Mouse (Mus musculus) stomach, postnatal 0 days (tissue): ENCODE measurements around the gene Ccdc157.

Experiments used
- CTCF ChIP-seq: IDR thresholded peaks from 2 replicates; pipeline ENCODE4 v1.5.1; 2016; ENCODE audit warnings: antibody characterized with exemption, low read depth, mild to moderate bottlenecking, moderate library complexity
- EP300 ChIP-seq: optimal IDR thresholded peaks from 2 replicates; pipeline ENCODE3; 2016; ENCODE audit warnings: antibody characterized with exemption

- TF ChIP-seq CTCF (peak; percentile 85), EP300 (no peak)
Observed at GRCm38 (mm10) chr11:4094378-4095170, 65.5 kb downstream of the Ccdc157 start.
